Mouse (Mus musculus) forebrain, postnatal 0 days (tissue): ENCODE measurements around the gene Lclat1. TPM values are rescaled to one million over a fixed set of nuclear protein-coding genes. Genes with fewer than 3 reads are reported as not detected.

Experiments
- ATAC-seq: fragments of 200-750 bp; cut with Nextera tagmentation; 2 replicates; pipeline ENCODE4 v1.8.0; 2017; ENCODE audit warnings: mild to moderate bottlenecking, moderate library complexity
- DNase-seq: peaks from one replicate; pipeline ENCODE4 v3.0.0-alpha.2; 2015
- H3K27ac ChIP-seq: fragments of 300-500 bp; sonication (generic); 2 replicates; pipeline ENCODE4 v1.5.1; 2014; ENCODE audit warnings: low read depth, mild to moderate bottlenecking, antibody characterized with exemption, low read length, moderate library complexity, mixed read lengths
- H3K27me3 ChIP-seq: fragments of 300-500 bp; sonication (generic); 2 replicates; pipeline ENCODE4 v1.6.1; 2014; ENCODE audit warnings: mild to moderate bottlenecking, low read length, mixed read lengths; ENCODE audit not compliant: insufficient read depth
- H3K36me3 ChIP-seq: fragments of 300-500 bp; sonication (generic); 2 replicates; pipeline ENCODE4 v1.6.1; 2014; ENCODE audit warnings: mild to moderate bottlenecking, moderate library complexity; ENCODE audit not compliant: insufficient read depth
- H3K4me1 ChIP-seq: fragments of 300-500 bp; sonication (generic); 2 replicates; pipeline ENCODE4 v1.6.1; 2014; ENCODE audit warnings: antibody characterized with exemption; ENCODE audit not compliant: insufficient read depth
- H3K4me2 ChIP-seq: fragments of 300-500 bp; sonication (generic); 2 replicates; pipeline ENCODE4 v1.6.1; 2014; ENCODE audit warnings: low read depth, mild to moderate bottlenecking, moderate library complexity
- H3K4me3 ChIP-seq: fragments of 300-500 bp; sonication (generic); 2 replicates; pipeline ENCODE4 v1.5.1; 2014; ENCODE audit warnings: low read depth, low read length, mixed read lengths
- H3K9ac ChIP-seq: fragments of 300-500 bp; sonication (generic); 2 replicates; pipeline ENCODE4 v1.6.1; 2014; ENCODE audit warnings: mild to moderate bottlenecking
- H3K9me3 ChIP-seq: fragments of 300-500 bp; sonication (generic); 2 replicates; pipeline ENCODE4 v1.6.1; 2016; ENCODE audit warnings: low read length
- CTCF ChIP-seq: sonication (generic); IDR thresholded peaks from 2 replicates; pipeline ENCODE4 v1.5.1; 2016; ENCODE audit warnings: antibody characterized with exemption, control low read depth, low read depth
- WGBS: fragments of 180-500 bp; shearing (Covaris S2); extraction: QIAGEN DNeasy Blood & Tissue Kit; methylation state at CpG from one replicate; pipeline ENCODE4 v1.1.7; 2014; 5-methylcytosine and 5-hydroxymethylcytosine counted together
- polyA plus RNA-seq: library from polyadenylated mRNA; unstranded; fragments of >200 nt; fragmentation: Nextera tagmentation; extraction: Ambion mirVana; gene quantifications from 2 replicates; pipeline ENCODE4 v1.2.1, GENCODE M21; 2015
- total RNA-seq: library from RNA; depleted of rRNA; stranded (reverse); fragments of >200 nt; gene quantifications from 2 replicates; pipeline ENCODE4 v1.2.3, GENCODE M21; 2014

The Lclat1 gene
- total and polyA plus RNA-seq, 2 experiments from 2014 or later = 11.9 to 28.4 TPM

GRCm38 (mm10) chr17:73197724-73198123 is 89.9 kb downstream of the Lclat1 start:
- no peak for ATAC-seq
- 97% methylated on average over 1 of the region's 1 CpGs for WGBS

GRCm38 (mm10) chr17:73199387-73199786 is 91.6 kb downstream of the Lclat1 start:
- no peaks in the 10 kb centered on the region for H3K4me1 ChIP-seq
- H3K9ac ChIP-seq = no peak overlapping the region

More at GRCm38 (mm10) chr17:73197724-73198123, 89.9 kb downstream of the Lclat1 start:
- H3K27me3 ChIP-seq = no peaks in the 10 kb centered on the region
- H3K9ac ChIP-seq = no peak overlapping the region
- DNase-seq = no peak
- H3K4me3 ChIP-seq = no peak overlapping the region
- H3K4me1 ChIP-seq = no peaks in the 10 kb centered on the region
- H3K27ac ChIP-seq = no peak overlapping the region
- no peak for TF ChIP-seq CTCF
- H3K9me3 ChIP-seq = no peaks in the 10 kb centered on the region
- H3K36me3 ChIP-seq = no peaks in the 10 kb centered on the region
- H3K4me2 ChIP-seq = no peak overlapping the region

GRCm38 (mm10) chr17:73200380-73200779 is 92.6 kb downstream of the Lclat1 start:
- H3K27ac ChIP-seq = no peak overlapping the region
- no peak for TF ChIP-seq CTCF
- H3K9ac ChIP-seq = no peak overlapping the region
- H3K27me3 ChIP-seq = no peaks in the 10 kb centered on the region
- 79% methylated on average over 1 of the region's 1 CpGs for WGBS
- no peaks in the 10 kb centered on the region for H3K4me1 ChIP-seq
- no peaks in the 10 kb centered on the region for H3K36me3 ChIP-seq
- H3K4me3 ChIP-seq = no peak overlapping the region
- DNase-seq (no peak), ATAC-seq (no peak)
- H3K9me3 ChIP-seq = no peaks in the 10 kb centered on the region
- H3K4me2 ChIP-seq = no peak overlapping the region

More at GRCm38 (mm10) chr17:73199387-73199786, 91.6 kb downstream of the Lclat1 start:
- Histone ChIP-seq H3K4me2 (no peak overlapping the region), H3K9me3 (no peaks in the 10 kb centered on the region), H3K4me3 (no peak overlapping the region), H3K36me3 (no peaks in the 10 kb centered on the region), H3K27ac (no peak overlapping the region), H3K27me3 (no peaks in the 10 kb centered on the region)
- DNase-seq = no peak
- ATAC-seq = no peak
- TF ChIP-seq CTCF = peak; percentile 27; the same call in 1 of the 2 replicates

GRCm38 (mm10) chr17:73203642-73204332 is 96.0 kb downstream of the Lclat1 start:
- TF ChIP-seq CTCF = no peak
- DNase-seq = no peak
- no peak overlapping the region for H3K4me2 ChIP-seq
- no peak for ATAC-seq
- H3K9me3 ChIP-seq = no peaks in the 10 kb centered on the region
- H3K36me3 ChIP-seq = no peaks in the 10 kb centered on the region
- H3K4me1 ChIP-seq = no peaks in the 10 kb centered on the region
- no peak overlapping the region for H3K4me3 ChIP-seq
- no peak overlapping the region for H3K27ac ChIP-seq
- H3K9ac ChIP-seq = no peak overlapping the region
- 91% methylated on average over 15 of the region's 15 CpGs for WGBS
- H3K27me3 ChIP-seq = no peaks in the 10 kb centered on the region

- Histone ChIP-seq H3K4me3 (no peak overlapping the region), H3K4me1 (no peaks in the 10 kb centered on the region), H3K27ac (no peak overlapping the region), H3K9ac (no peak overlapping the region), H3K9me3 (no peaks in the 10 kb centered on the region), H3K27me3 (no peaks in the 10 kb centered on the region), H3K36me3 (no peaks in the 10 kb centered on the region), H3K4me2 (no peak overlapping the region)
- DNase-seq (no peak), ATAC-seq (peak; percentile 53; the same call in 1 of the 2 replicates)
- no peak for TF ChIP-seq CTCF
- WGBS = 67% methylated on average over 5 of the region's 5 CpGs
Observed at GRCm38 (mm10) chr17:73210960-73211531, 103.3 kb downstream of the Lclat1 start.

- ATAC-seq = no peak
- WGBS = 76% methylated on average over 3 of the region's 3 CpGs
- no peak overlapping the region for H3K4me2 ChIP-seq
Observed at GRCm38 (mm10) chr17:73212754-73213153, 105.0 kb downstream of the Lclat1 start.

GRCm38 (mm10) chr17:73213187-73213586 is 105.4 kb downstream of the Lclat1 start:
- DNase-seq (no peak), ATAC-seq (no peak)
- H3K9ac ChIP-seq = no peak overlapping the region
- H3K4me1 ChIP-seq = no peaks in the 10 kb centered on the region
- H3K9me3 ChIP-seq = no peaks in the 10 kb centered on the region
- TF ChIP-seq CTCF = no peak
- H3K36me3 ChIP-seq = no peaks in the 10 kb centered on the region
- H3K27me3 ChIP-seq = no peaks in the 10 kb centered on the region
- no peak overlapping the region for H3K4me2 ChIP-seq
- 73% methylated on average over 1 of the region's 1 CpGs for WGBS
- no peak overlapping the region for H3K27ac ChIP-seq
- H3K4me3 ChIP-seq = no peak overlapping the region

More at GRCm38 (mm10) chr17:73212754-73213153, 105.0 kb downstream of the Lclat1 start:
- no peak overlapping the region for H3K9ac ChIP-seq
- H3K4me3 ChIP-seq = no peak overlapping the region
- DNase-seq = no peak
- H3K27ac ChIP-seq = no peak overlapping the region
- H3K9me3 ChIP-seq = no peaks in the 10 kb centered on the region
- no peaks in the 10 kb centered on the region for H3K27me3 ChIP-seq
- H3K4me1 ChIP-seq = no peaks in the 10 kb centered on the region
- TF ChIP-seq CTCF = no peak
- no peaks in the 10 kb centered on the region for H3K36me3 ChIP-seq
